Mouse (Mus musculus): Measurements from ENCODE around the gene Myh10. TPM values are rescaled to one million over a fixed set of nuclear protein-coding genes. Genes with fewer than 3 reads are reported as not detected.

Myh10 gene
- polyA plus RNA-seq, 1 experiment, result 20.9 TPM

DNA sequence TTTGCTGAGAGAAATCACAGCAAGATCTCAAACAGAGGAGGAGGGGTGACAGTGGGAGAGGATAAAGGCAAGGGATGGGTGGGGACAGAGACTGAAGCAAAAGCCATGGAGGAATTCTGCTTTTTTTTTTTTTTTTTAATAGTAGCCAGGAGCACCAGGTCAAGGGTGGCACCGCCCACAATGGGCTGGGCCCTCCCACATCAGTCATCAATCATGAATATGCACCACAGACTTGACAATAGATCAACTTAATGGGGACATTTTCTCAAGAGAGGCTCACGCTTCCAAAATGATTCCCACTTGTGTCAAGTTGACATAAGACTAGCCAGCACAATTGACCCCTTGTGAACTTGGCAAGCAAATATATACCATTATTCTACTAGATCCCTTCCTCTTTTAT, 25.1 kb upstream of the Myh10 start:
- no peaks in the 10 kb centered on the region for H3K36me3 ChIP-seq (ENCODE audit: control insufficient read depth, insufficient read depth)
- H3K4me3 ChIP-seq, result no peak overlapping the region
- no peaks in the 10 kb centered on the region for H3K79me2 ChIP-seq (ENCODE audit: control insufficient read depth, insufficient read depth)
- no peak for TF ChIP-seq POLR2AphosphoS2 (IDR thresholded peaks at IDR 0.05; ENCODE audit: insufficient read length, low read depth)
- no peak for TF ChIP-seq CEBPB (IDR thresholded peaks at IDR 0.05; ENCODE audit: insufficient read depth, poor library complexity, severe bottlenecking)
- no peak for TF ChIP-seq MAX (IDR thresholded peaks at IDR 0.05; ENCODE audit: low read depth)
- TF ChIP-seq POLR2A (IDR thresholded peaks at IDR 0.05; ENCODE audit: insufficient read length, low read depth), result no peak
- TF ChIP-seq REST (IDR thresholded peaks at IDR 0.05; ENCODE audit: insufficient read depth, insufficient read length), result no peak
- no peak for TF ChIP-seq SRF (IDR thresholded peaks at IDR 0.05; ENCODE audit: control insufficient read depth, insufficient read length, low read depth)
- no peak for TF ChIP-seq USF1 (IDR thresholded peaks at IDR 0.05; ENCODE audit: low read depth)
- no peak for TF ChIP-seq TCF3 (IDR thresholded peaks at IDR 0.05; ENCODE audit: insufficient read length, low read depth)
- no peak for TF ChIP-seq MYOG (IDR thresholded peaks at IDR 0.05; ENCODE audit: control insufficient read depth in 1 of 3, insufficient read depth in 1 of 3, insufficient read length in 2 of 3, low read depth in 2 of 3)
- TF ChIP-seq E2F4 (IDR thresholded peaks at IDR 0.05; ENCODE audit: insufficient read depth), result no peak
- TF ChIP-seq MYOD1 (IDR thresholded peaks at IDR 0.05; ENCODE audit: control insufficient read depth in 1 of 3, insufficient read length in 2 of 3, low read depth in 2 of 3), result no peak
- TF ChIP-seq TCF12 (IDR thresholded peaks at IDR 0.05; ENCODE audit: insufficient read depth, poor library complexity, severe bottlenecking), result no peak
- H3ac ChIP-seq (ENCODE audit: control insufficient read depth, insufficient read length), result no peak overlapping the region
- peak overlapping the region; percentile 3 for H3K4me2 ChIP-seq (ENCODE audit: low read depth)
- H3K27me3 ChIP-seq (ENCODE audit: control insufficient read depth, insufficient read depth, insufficient read length), result no peaks in the 10 kb centered on the region

DNA sequence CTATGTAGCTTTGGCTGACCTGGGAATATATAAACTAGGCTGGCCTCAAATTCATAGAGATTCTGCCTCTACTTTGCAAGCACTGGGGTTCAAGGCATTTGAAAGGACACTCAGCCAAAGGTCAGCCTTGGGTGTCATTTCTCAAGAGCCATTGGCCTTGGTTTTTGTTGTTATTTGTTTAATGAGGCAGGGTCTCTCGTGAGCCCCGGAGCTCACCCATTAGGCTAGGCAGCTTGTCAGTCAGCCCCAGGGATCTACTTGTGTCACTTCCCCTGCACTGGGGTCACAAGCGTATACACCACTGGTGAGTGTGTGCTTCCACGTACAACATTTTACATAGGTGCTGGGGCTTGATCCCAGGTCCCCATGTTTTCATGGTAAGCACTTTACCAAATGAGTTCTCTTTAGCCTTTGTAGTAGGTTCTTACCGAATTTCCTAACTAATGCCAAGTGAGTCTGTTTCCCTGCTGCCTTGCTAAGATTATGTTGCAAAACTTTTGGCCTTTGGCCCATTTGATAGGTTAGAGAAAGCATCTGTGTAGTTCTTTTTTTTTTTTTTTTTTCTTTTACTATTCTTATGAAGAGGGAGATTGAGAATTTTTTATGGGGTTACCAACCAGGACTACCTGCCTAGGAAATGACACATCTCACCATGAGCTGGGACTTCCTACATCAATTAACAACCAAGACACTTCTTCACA, 18.9 kb upstream of the Myh10 start:
- Histone ChIP-seq H3K79me2 (ENCODE audit: control insufficient read depth, insufficient read depth) (no peaks in the 10 kb centered on the region), H3ac (ENCODE audit: control insufficient read depth, insufficient read length) (no peak overlapping the region), H3K36me3 (ENCODE audit: control insufficient read depth, insufficient read depth) (no peaks in the 10 kb centered on the region), H3K27me3 (ENCODE audit: control insufficient read depth, insufficient read depth, insufficient read length) (no peaks in the 10 kb centered on the region), H3K4me3 (no peak overlapping the region), H3K4me2 (ENCODE audit: low read depth) (no peak overlapping the region)
- no peak for TF ChIP-seq POLR2A (IDR thresholded peaks at IDR 0.05; ENCODE audit: insufficient read length, low read depth)
- no peak for TF ChIP-seq CEBPB (IDR thresholded peaks at IDR 0.05; ENCODE audit: insufficient read depth, poor library complexity, severe bottlenecking)
- TF ChIP-seq MYOD1 (IDR thresholded peaks at IDR 0.05; ENCODE audit: control insufficient read depth in 1 of 3, insufficient read length in 2 of 3, low read depth in 2 of 3), result no peak
- TF ChIP-seq USF1 (IDR thresholded peaks at IDR 0.05; ENCODE audit: low read depth), result no peak

DNA sequence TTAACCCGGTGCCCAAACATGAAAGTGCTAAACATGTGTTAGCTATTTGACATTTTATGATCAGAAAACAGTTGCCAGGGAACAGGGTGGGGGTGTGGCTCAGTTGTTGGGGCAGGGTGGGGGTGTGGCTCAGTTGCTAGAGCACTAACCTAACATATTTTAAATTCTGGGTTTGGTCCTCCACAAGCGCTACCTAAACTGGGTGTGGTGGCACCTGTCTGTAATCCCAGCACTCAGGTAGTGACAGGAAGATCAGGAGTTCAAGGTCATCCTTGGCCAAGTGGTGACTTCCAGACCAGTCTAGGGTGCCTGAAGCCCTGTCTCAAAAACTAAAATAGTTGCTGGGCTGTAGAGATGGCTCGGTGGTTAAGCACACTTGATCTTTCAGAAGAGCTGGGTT, 17.3 kb upstream of the Myh10 start:
- no peaks in the 10 kb centered on the region for H3K27me3 ChIP-seq (ENCODE audit: control insufficient read depth, insufficient read depth, insufficient read length)
- no peak overlapping the region for H3ac ChIP-seq (ENCODE audit: control insufficient read depth, insufficient read length)
- TF ChIP-seq POLR2AphosphoS2 (IDR thresholded peaks at IDR 0.05; ENCODE audit: insufficient read length, low read depth) (no peak), POLR2A (IDR thresholded peaks at IDR 0.05; ENCODE audit: insufficient read length, low read depth) (no peak), CEBPB (IDR thresholded peaks at IDR 0.05; ENCODE audit: insufficient read depth, poor library complexity, severe bottlenecking) (no peak), TCF12 (IDR thresholded peaks at IDR 0.05; ENCODE audit: insufficient read depth, poor library complexity, severe bottlenecking) (no peak), MYOG (IDR thresholded peaks at IDR 0.05; ENCODE audit: control insufficient read depth in 1 of 3, insufficient read depth in 1 of 3, insufficient read length in 2 of 3, low read depth in 2 of 3) (no peak), E2F4 (IDR thresholded peaks at IDR 0.05; ENCODE audit: insufficient read depth) (no peak), MYOD1 (IDR thresholded peaks at IDR 0.05; ENCODE audit: control insufficient read depth in 1 of 3, insufficient read length in 2 of 3, low read depth in 2 of 3) (no peak), REST (IDR thresholded peaks at IDR 0.05; ENCODE audit: insufficient read depth, insufficient read length) (no peak), SRF (IDR thresholded peaks at IDR 0.05; ENCODE audit: control insufficient read depth, insufficient read length, low read depth) (no peak), MAX (IDR thresholded peaks at IDR 0.05; ENCODE audit: low read depth) (no peak), USF1 (IDR thresholded peaks at IDR 0.05; ENCODE audit: low read depth) (no peak), TCF3 (IDR thresholded peaks at IDR 0.05; ENCODE audit: insufficient read length, low read depth) (no peak)
- no peaks in the 10 kb centered on the region for H3K79me2 ChIP-seq (ENCODE audit: control insufficient read depth, insufficient read depth)
- H3K4me2 ChIP-seq (ENCODE audit: low read depth), result no peak overlapping the region
- H3K36me3 ChIP-seq (ENCODE audit: control insufficient read depth, insufficient read depth), result no peaks in the 10 kb centered on the region
- H3K4me3 ChIP-seq, result no peak overlapping the region

DNA sequence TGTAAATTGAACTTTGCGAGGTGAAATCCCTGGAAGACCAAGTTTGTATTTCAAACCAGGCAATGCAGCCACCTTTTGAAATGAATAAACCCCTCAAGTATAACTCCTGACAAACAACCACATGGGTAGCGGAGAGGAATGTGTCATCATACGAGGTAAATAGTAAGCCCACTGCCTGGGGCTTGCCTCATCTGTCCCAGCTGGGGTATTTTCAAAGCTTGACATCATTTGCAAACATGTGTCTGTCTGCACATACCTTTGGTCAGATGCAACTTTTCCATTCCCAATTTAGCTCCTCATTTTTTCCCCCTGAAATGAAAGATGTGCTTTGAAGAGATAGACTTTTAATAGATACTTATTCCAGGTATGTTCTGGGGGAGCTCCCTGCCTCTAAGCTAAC, 16.7 kb upstream of the Myh10 start:
- Histone ChIP-seq H3K79me2 (ENCODE audit: control insufficient read depth, insufficient read depth) (no peaks in the 10 kb centered on the region), H3K4me2 (ENCODE audit: low read depth) (no peak overlapping the region), H3K27me3 (ENCODE audit: control insufficient read depth, insufficient read depth, insufficient read length) (no peaks in the 10 kb centered on the region), H3ac (ENCODE audit: control insufficient read depth, insufficient read length) (no peak overlapping the region), H3K36me3 (ENCODE audit: control insufficient read depth, insufficient read depth) (no peaks in the 10 kb centered on the region), H3K4me3 (no peak overlapping the region)
- TF ChIP-seq POLR2AphosphoS2 (IDR thresholded peaks at IDR 0.05; ENCODE audit: insufficient read length, low read depth) (no peak), REST (IDR thresholded peaks at IDR 0.05; ENCODE audit: insufficient read depth, insufficient read length) (no peak), POLR2A (IDR thresholded peaks at IDR 0.05; ENCODE audit: insufficient read length, low read depth) (no peak), SRF (IDR thresholded peaks at IDR 0.05; ENCODE audit: control insufficient read depth, insufficient read length, low read depth) (no peak), TCF12 (IDR thresholded peaks at IDR 0.05; ENCODE audit: insufficient read depth, poor library complexity, severe bottlenecking) (no peak), E2F4 (IDR thresholded peaks at IDR 0.05; ENCODE audit: insufficient read depth) (no peak), CEBPB (IDR thresholded peaks at IDR 0.05; ENCODE audit: insufficient read depth, poor library complexity, severe bottlenecking) (no peak), MYOG (IDR thresholded peaks at IDR 0.05; ENCODE audit: control insufficient read depth in 1 of 3, insufficient read depth in 1 of 3, insufficient read length in 2 of 3, low read depth in 2 of 3) (no peak), TCF3 (IDR thresholded peaks at IDR 0.05; ENCODE audit: insufficient read length, low read depth) (no peak), USF1 (IDR thresholded peaks at IDR 0.05; ENCODE audit: low read depth) (no peak), MAX (IDR thresholded peaks at IDR 0.05; ENCODE audit: low read depth) (no peak), MYOD1 (IDR thresholded peaks at IDR 0.05; ENCODE audit: control insufficient read depth in 1 of 3, insufficient read length in 2 of 3, low read depth in 2 of 3) (no peak)

Data from myocyte (in vitro differentiated cells).